Mouse (Mus musculus) G1E-ER4 (cell line): ENCODE measurements around the gene Slc10a1. TPM values are rescaled to one million over a fixed set of nuclear protein-coding genes. Genes with fewer than 3 reads are reported as not detected.

ENCODE experiments used
- GATA1 ChIP-seq: IDR thresholded peaks from one replicate; pipeline ENCODE4 v1.8.0; 2012; ENCODE audit warnings: low read length, inconsistent platforms
- polyA plus RNA-seq: library from polyadenylated mRNA; stranded (reverse); fragments of >175 nt; gene quantifications from 2 replicates; pipeline ENCODE4 v1.2.3, GENCODE M21; 2012

Slc10a1 gene
- polyA plus RNA-seq: not detected in 2 replicates

DNA sequence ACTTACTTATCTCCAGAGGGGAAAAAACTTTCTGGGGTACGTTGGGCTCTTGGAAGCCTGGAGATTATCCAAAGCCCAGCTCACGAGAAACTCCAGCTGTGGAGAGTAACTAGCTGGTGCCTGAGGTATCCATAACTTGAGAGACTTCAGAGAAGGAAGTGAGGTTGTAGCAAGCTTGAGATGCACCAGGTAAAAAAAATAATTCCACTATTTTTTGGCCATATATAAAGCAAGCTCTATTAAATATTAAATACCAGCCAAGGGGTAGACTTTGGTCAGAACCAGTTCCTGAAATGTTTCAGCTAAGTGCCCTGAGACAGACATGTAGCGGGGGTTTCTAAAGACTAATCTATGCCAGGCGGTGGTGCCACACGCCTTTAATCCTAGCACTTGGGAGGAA is at the start of gene Slc10a1:
Slc10a1 (minus strand) TSS at position 101 of the 400 bp plus-strand sequence.
- TF ChIP-seq GATA1: no peak

DNA sequence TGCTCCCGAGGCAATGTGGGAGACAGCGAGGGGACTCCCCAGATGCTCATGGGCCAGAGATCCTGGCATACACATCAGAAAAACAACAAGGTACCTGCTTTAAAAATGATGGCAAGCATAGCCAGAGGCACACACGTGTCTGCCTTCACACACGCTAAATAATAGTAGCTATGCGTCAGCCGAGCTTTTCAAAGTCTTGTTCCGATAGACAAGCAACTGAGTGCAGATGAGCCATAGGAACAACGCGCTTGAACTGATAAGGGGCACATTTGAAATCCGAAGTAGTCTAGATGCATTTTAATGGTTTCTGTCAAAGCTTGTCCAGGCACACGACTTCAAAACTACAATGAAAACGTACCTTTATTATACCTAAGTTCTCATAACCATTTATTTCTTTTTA is 49.1 kb upstream of the Slc10a1 start:
- no peak for TF ChIP-seq GATA1

DNA sequence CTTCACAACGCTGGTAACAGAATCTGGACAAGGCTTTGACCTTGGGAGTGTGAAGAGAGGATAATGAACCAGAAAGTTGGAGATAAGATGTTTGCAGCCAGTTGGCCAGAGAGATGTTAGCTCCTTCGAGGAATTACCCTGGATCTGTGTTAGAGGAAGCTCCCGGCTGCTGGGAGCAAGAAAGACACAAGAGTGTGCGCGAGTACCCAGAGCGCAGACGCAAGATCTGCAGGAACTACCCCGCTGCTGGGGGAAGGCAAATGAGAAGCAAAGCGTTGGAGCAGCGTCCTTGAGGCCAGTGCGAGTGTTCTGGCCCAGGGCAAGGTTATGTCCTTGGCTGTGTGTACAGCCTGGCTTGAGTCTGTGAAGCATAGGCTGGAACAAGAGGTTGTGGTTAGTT is 45.0 kb upstream of the Slc10a1 start:
- no peak for TF ChIP-seq GATA1

DNA sequence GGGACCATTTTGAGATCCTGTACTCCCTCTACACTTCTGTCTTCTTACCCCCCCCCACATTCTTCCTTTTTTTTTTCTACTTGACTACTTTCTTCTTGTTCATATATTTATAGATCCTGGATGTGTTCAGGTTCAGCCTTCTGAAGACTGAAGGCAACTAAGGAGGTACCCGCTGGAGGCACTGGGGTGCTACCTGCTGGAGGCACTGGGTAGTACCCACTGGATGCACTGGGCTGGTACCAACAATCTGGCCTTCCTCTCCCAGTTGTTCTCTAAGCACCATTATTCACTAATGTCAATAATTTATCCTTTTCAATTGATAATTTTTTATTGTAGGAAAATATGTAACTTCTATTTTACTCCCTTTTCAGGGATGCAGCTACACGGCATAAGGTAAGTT is 43.5 kb upstream of the Slc10a1 start:
- TF ChIP-seq GATA1: no peak

DNA sequence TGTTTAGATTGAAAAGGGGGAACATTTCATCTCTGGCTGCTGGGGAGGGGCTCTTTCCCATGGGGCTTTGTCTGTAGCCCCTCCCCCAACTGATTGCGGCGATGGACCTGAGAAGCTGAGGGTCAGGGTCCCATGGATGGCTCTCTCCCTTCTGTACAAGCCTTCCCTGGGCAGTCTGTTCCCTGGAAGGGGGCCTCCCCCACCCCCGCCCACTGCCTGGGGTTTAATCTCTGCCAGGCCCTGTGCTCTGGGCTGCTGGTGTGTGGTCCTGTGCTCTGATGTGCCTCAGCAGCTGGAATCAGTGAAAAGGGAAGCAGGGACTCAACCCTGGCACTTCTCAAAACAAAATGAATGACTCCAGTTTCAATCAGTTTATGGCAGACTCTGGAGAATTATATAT is 41.3 kb upstream of the Slc10a1 start:
- TF ChIP-seq GATA1: no peak

DNA sequence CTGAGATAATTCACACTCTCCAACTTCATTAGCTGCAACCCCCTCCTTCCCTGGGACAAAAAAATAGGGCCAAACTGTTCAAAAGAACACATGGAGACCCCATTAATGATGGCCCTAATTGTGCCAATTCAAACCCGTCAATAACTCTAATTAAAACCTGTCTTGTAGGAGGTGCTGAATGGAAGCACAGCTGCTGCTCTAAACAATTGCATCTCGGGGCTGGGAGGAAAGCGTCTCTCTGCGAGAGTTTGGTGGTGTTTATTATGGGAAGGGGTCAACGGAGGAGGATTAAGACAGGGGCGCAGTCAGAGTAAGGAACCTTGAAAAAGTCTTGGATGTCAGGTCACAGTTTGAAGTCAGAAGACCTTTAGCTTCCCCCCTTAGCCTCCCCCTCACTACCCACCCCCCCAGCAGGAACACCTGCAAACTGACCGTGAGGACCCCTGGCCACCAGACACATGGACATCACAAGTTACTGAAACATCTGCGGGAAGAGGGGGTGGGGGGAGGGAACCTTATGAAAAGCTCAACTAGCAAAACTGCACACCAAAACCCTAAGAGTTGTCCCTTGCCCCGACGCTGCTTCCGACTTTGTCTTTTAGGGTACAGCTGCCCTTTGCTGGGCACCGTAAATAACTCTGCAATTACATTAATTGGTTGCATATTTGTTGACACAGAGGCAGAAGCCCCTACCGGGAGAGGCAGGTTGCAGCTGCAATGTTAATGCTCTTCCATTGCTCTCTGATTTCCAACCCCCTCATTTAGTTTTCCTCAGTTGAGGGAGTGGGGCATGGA is 34.5 kb upstream of the Slc10a1 start:
- no peak for TF ChIP-seq GATA1

DNA sequence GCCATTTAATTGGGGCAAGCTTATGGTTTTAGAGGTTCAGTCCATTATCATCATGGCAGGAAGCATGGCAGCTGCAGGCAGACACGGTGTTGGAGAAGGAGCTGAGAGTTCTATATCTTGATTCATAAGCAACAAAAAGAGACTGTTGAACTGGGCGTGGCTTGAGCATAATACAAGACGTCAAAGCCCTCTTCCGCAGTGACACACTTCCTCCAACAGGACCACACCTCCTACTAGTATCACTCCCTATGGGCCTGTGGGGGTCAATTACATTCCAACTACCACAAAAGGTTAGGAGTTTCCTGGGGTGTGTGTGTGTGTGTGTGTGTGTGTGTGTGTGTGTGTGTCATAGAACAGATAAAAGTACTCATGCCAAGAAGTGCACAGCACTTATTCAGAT is 32.4 kb upstream of the Slc10a1 start:
- no peak for TF ChIP-seq GATA1

DNA sequence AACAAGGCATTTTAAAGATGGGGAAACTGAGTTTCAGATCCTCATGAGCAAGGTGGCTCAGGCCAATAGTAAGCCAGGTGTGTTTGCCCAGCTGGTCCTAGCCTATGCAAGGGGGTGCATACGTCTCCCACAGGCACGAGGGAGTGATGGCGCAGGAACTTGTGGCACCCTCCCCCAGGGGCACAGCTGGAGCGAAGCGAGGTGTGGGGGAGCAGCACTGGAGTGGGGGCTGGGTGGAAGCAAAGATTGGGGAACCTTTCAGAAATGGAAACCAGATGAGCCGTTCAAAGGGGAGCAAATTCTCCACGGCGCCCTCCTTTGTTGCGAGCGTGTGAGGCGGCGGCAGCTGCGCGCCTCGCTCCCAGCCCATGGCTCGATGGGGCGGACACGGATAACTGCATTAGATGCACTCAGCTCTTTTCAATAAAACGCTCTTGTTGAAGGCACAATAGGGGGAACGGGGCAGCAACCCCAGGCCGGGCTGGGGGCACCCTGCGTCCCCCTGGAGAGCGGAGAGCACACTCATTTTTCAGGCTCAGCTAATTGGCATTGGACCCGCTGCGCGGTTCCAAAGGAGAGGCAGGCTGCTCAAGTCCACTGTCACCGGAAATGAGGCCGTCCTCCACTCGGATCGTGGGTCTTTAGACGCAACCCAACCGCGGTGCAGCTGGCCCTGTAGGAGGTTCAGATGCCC is 30.2 kb upstream of the Slc10a1 start:
- TF ChIP-seq GATA1: no peak

DNA sequence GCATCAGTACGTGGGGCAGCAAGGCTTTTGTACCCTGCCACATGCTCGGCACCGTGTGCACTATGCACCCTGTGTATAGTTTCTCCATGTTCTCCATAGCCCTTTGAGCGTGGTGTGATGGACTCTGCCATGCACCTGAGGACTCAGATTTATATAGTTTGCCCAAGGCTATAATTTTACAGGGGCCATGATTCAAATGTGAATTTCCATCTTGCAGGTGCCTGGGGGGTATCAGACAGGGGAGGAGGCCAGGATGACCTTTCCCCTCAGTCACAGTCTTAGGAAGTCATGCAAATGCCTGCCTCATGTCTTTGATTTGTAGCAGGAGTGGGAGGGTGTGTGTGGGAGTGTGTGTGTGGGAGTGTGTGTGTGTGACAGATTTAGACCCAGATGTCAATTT is 29.1 kb upstream of the Slc10a1 start:
- no peak for TF ChIP-seq GATA1

DNA sequence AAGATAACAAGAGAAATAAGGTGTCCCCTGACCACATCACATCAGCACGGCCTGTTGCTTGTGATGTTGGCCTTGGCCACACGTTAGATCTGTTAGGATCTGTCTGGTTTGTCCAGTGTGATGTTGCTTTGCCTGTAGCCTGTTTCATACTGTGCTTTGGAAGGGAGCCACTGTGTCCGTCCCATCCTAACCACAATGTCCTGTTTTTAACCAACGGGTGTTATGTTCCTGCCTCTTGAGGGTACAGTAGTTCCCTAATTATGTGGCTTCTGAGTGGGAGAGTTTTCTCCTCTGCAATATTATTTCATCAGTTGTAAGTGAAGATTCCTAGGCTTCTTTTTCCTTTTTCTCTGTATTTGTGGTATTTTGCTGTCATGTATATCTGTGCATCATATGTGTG is 26.8 kb upstream of the Slc10a1 start:
- no peak for TF ChIP-seq GATA1

DNA sequence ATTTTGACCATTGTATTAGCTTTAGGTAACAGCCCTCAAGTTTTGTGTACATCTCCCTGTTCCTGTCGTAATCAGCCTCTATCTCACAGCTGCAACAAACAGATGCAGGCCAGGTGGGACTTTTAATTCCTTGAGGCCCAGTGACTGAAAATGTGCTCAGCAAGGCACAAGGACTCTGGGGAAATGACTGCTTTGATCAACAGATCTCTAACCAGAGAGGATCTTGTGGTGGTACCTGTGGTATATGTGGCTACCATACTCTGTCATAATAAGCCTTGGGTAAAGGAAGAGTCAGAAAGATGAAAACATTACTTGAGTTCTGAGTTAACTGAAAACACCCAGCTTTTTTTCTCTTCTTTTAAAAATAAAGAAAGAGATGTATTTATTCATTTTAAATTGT is 25.3 kb upstream of the Slc10a1 start:
- TF ChIP-seq GATA1: no peak

DNA sequence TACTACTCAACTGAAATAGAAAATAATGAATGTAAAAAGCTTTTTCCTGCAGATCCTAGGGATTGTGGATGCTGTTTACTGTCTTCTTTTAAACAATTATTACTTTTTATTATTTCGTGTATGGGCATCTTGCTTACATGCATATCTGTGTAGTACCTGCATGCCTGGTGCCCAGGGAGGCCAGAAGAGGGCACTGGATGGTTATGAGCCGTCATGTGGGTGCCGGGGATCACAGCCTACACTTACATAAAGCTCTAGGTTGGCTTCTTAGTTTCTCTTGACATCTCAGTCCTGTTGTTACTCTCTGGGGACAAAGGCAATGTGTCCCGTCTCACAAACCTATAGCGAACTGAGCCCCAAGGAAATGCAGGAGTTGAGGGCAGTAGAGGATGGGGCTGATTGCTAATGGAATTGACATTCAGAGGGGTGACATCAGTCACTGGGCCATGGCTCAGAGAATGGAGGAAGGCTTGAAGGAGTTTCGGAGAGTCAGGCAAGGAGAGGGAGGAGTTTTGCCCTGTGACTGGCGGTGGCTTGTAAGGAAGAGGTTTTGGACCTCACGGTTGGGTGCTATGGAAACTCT is 24.1 kb upstream of the Slc10a1 start:
- no peak for TF ChIP-seq GATA1

DNA sequence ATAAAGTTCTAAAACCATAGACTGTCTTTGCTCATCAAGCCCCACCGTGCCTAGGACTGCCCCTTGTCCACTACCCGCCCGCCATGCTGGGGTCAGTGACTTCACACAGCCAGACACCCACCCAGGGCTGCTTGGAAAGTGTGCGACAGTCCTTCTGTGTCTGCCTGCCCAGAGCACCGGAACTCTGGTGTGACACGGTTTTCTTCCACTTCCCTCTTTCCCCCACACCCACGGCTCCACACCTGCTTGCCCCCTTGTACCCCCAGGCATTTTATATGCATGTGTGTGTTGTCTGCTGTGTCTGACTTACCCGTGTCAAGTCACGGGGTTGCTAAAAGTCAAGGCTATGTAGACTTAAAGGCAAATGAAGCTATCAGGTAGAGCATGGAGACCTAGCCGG is 23.3 kb upstream of the Slc10a1 start:
- no peak for TF ChIP-seq GATA1

DNA sequence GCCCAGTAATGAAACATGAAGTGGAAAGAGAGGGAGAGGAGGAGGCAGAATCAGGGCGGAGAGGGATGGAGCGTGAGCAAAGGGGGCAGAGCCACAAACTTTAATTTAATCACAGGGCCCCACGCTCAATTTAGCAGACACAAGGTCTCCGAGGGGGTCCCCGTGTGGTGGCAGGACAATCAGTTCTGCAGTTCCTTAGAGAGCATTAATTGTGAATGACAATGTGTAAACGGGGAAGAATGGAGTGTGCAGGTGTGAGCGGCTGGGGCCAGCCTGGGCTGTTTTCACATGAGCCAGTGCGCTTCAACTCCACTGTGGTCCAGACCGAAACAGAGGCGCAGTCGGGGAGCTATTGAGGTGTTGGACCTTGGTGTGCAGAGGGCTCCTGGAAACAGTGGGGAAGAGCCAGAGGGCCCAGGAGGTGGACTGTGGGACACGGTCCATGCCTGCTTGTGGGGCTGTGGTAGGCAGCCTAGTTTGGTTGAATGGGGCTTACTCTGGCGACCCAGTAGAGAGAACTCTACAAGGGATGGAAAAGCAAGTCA is 22.5 kb upstream of the Slc10a1 start:
- TF ChIP-seq GATA1: no peak

DNA sequence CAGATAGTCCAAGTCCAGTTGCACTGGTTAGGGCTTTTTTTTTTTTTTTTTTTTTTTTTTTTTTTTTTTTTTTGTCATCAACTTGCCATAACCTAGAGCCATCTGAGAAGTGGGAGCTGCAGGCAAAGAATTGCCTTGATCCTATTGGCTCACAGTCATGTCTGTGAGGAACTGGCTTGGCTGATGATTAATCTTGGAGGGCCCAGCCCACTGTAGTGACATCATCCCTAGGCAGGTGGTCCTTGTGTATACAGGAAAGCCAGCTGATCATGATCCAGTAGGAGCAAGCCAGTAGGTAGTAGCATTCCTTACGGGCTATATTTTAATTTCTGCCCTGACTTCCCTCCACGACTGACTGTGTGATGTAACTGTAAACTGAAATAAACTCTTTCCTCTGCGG is 19.8 kb upstream of the Slc10a1 start:
- no peak for TF ChIP-seq GATA1

DNA sequence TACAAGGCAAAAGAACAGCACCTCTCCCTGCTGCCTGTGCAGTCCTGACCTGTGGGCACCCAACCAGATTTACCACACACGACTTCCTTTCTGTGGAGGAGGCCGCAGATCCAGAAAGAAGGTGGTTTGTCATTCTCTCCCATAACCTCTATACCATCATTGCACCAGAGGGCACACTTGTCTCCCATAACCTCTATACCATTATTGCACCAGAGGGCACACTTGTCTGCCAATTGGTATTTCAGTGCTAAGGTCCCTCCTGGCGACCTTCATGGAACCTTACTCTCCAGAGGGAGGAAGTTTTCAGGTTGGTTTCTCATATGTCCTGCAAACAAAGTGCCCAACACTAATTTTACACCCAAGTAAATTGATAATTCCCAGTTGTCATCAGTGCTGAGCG is 18.1 kb upstream of the Slc10a1 start:
- no peak for TF ChIP-seq GATA1
